Mouse (Mus musculus): ENCODE results near the gene Hist1h1c. TPM values are rescaled to one million over a fixed set of nuclear protein-coding genes. Genes with fewer than 3 reads are reported as not detected.
"Not testable (repeated sequence)": the region's sequence is repeated elsewhere in the genome, so short reads cannot be mapped to it uniquely, and the experiment has no call there.

Gene Hist1h1c
- polyA plus RNA-seq, 1 experiment: 10.8 TPM

DNA sequence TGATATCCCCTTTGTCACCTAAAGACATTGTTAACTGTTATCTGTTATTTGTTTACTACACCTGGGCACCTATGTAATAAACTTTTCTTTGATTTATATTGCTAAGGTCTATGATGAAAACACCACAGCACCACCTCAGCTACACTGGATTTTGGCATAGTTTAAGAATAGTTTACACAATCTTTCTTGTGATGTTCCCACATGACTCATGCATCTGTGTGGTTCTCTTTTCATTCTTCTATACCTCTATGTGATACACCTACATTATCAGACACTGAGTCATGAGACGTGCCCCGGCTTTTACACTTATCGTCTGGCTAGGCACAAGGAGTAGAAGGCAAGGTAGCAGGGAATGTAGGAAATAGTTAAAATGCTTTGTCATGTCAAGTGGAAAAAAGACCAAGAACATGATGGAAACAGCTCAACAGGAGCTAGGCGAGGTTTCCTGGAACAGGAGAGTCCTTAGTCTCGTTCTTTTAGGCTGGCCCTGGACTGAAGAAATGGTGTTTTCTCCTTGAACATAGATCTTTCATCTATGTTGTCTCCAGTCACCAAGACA lies 11.0 kb downstream of the Hist1h1c start:
- Histone ChIP-seq H3K9me3 (replicated peaks; ENCODE audit: control insufficient read depth, insufficient read depth, low read length, poor library complexity, severe bottlenecking) (no peaks in the 10 kb centered on the region), H3K27me3 (ENCODE audit: control insufficient read depth, insufficient read depth, low read length, poor library complexity, severe bottlenecking) (no peaks in the 10 kb centered on the region), H3K27ac (ENCODE audit: insufficient read depth, low read length) (peak overlapping the region; percentile 41), H3K36me3 (ENCODE audit: control insufficient read depth, insufficient read depth, low read length, poor library complexity, severe bottlenecking) (no peaks in the 10 kb centered on the region), H3K9ac (ENCODE audit: low read depth, poor library complexity, severe bottlenecking) (no peak overlapping the region), H3K4me1 (ENCODE audit: control insufficient read depth, insufficient read depth, low read length) (peaks cover 2% of the 10 kb centered on the region), H3K4me3 (ENCODE audit: low read depth, low read length) (no peak overlapping the region)
- TF ChIP-seq POLR2A (IDR thresholded peaks at IDR 0.05; ENCODE audit: insufficient read depth, low read length) (no peak), CTCF (IDR thresholded peaks at IDR 0.05; ENCODE audit: low read depth, low read length) (no peak), EP300 (IDR thresholded peaks at IDR 0.05; ENCODE audit: insufficient read depth, low read depth, low read length) (no peak)

GRCm38 (mm10) chr13:23750839-23751477 lies 12.3 kb downstream of the Hist1h1c start, which contains the start of gene Hist1h2ab:
Gene Hist1h2ab, plus strand, starts transcription at chr13:23751126.
- not testable (repeated sequence) for H3K9me3 ChIP-seq (replicated peaks; ENCODE audit: control insufficient read depth, insufficient read depth, low read length, poor library complexity, severe bottlenecking)
- peak within 1 kb of the TSS; percentile 95 for H3K27ac ChIP-seq (ENCODE audit: insufficient read depth, low read length)

DNA sequence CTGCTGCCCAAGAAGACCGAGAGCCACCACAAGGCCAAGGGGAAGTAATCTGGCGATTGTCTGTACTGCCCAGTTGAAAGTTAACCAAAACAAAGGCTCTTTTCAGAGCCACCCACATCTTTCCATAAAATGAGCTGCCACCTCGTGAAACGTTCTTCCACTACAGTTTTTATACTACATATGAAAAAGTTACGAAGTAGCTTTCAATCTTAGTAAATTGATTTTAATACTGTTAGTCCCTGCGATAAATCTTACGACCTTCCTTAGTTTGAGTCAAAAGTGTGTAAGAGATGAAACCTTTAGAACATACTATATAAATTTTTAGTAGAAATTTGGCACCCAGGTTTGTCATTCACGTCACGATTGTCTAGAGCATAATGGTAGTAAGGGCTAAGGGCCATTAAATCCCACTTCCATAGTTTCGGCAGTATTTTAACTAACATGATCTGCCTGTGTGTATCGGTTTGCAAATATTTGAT lies 12.9 kb downstream of the Hist1h1c start:
- Histone ChIP-seq H3K27me3 (ENCODE audit: control insufficient read depth, insufficient read depth, low read length, poor library complexity, severe bottlenecking) (no peaks in the 10 kb centered on the region), H3K9ac (ENCODE audit: low read depth, poor library complexity, severe bottlenecking) (peak overlapping the region; percentile 91), H3K36me3 (ENCODE audit: control insufficient read depth, insufficient read depth, low read length, poor library complexity, severe bottlenecking) (no peaks in the 10 kb centered on the region), H3K4me1 (ENCODE audit: control insufficient read depth, insufficient read depth, low read length) (peaks cover 2% of the 10 kb centered on the region), H3K4me3 (ENCODE audit: low read depth, low read length) (peak overlapping the region; percentile 68), H3K9me3 (replicated peaks; ENCODE audit: control insufficient read depth, insufficient read depth, low read length, poor library complexity, severe bottlenecking) (no peaks in the 10 kb centered on the region), H3K27ac (ENCODE audit: insufficient read depth, low read length) (peak overlapping the region; percentile 95)
- TF ChIP-seq EP300 (IDR thresholded peaks at IDR 0.05; ENCODE audit: insufficient read depth, low read depth, low read length): no peak
- TF ChIP-seq CTCF (IDR thresholded peaks at IDR 0.05; ENCODE audit: low read depth, low read length): no peak
- no peak for TF ChIP-seq POLR2A (IDR thresholded peaks at IDR 0.05; ENCODE audit: insufficient read depth, low read length)

More at GRCm38 (mm10) chr13:23750839-23751477, 12.3 kb downstream of the Hist1h1c start, which contains the start of gene Hist1h2ab:
- not testable (repeated sequence) for H3K27me3 ChIP-seq (ENCODE audit: control insufficient read depth, insufficient read depth, low read length, poor library complexity, severe bottlenecking); H3K36me3 ChIP-seq (ENCODE audit: control insufficient read depth, insufficient read depth, low read length, poor library complexity, severe bottlenecking); H3K4me1 ChIP-seq (ENCODE audit: control insufficient read depth, insufficient read depth, low read length)
- peak within 1 kb of the TSS; percentile 68 for H3K4me3 ChIP-seq (ENCODE audit: low read depth, low read length)
- H3K9ac ChIP-seq (ENCODE audit: low read depth, poor library complexity, severe bottlenecking): peak within 1 kb of the TSS; percentile 91
- TF ChIP-seq EP300 (IDR thresholded peaks at IDR 0.05; ENCODE audit: insufficient read depth, low read depth, low read length) (0 out of 2 replicates have a peak, but pooled peaks have one; percentile 31), POLR2A (IDR thresholded peaks at IDR 0.05; ENCODE audit: insufficient read depth, low read length) (peak; percentile 80)

- TF ChIP-seq POLR2A (IDR thresholded peaks at IDR 0.05; ENCODE audit: insufficient read depth, low read length): peak; percentile 85
- H3K27me3 ChIP-seq (ENCODE audit: control insufficient read depth, insufficient read depth, low read length, poor library complexity, severe bottlenecking); H3K4me1 ChIP-seq (ENCODE audit: control insufficient read depth, insufficient read depth, low read length); H3K36me3 ChIP-seq (ENCODE audit: control insufficient read depth, insufficient read depth, low read length, poor library complexity, severe bottlenecking); H3K9me3 ChIP-seq (replicated peaks; ENCODE audit: control insufficient read depth, insufficient read depth, low read length, poor library complexity, severe bottlenecking): not testable (repeated sequence)
- H3K9ac ChIP-seq (ENCODE audit: low read depth, poor library complexity, severe bottlenecking): peak within 1 kb of the TSS; percentile 96
- peak within 1 kb of the TSS; percentile 95 for H3K27ac ChIP-seq (ENCODE audit: insufficient read depth, low read length)
- H3K4me3 ChIP-seq (ENCODE audit: low read depth, low read length): peak within 1 kb of the TSS; percentile 81
Measured at GRCm38 (mm10) chr13:23752067-23752741, 13.6 kb downstream of the Hist1h1c start, which contains the start of gene Hist1h3b. Gene Hist1h3b, plus strand, starts transcription at chr13:23752267.

DNA sequence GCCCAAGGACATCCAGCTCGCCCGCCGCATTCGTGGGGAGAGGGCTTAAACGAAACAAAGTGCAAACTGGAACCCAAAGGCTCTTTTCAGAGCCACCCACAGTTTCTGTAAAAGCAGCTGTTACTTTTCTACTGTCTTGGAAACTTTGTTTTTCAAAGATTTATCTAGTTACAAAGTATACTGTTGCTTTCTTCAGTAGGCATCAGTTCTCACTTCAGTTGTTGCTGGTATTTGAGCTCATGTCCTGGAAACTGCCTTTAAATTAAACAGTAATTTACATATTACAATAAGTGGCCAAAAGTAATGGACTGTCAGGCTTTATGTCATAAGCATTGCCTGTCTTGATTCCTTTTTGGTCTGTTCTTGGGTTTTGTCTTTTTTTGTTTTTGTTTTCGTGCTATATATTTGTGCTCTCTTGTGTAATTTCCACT lies 14.1 kb downstream of the Hist1h1c start:
- no peaks in the 10 kb centered on the region for H3K36me3 ChIP-seq (ENCODE audit: control insufficient read depth, insufficient read depth, low read length, poor library complexity, severe bottlenecking)
- peak overlapping the region; percentile 81 for H3K4me3 ChIP-seq (ENCODE audit: low read depth, low read length)
- H3K9me3 ChIP-seq (replicated peaks; ENCODE audit: control insufficient read depth, insufficient read depth, low read length, poor library complexity, severe bottlenecking): no peaks in the 10 kb centered on the region
- peak overlapping the region; percentile 85 for H3K27ac ChIP-seq (ENCODE audit: insufficient read depth, low read length)
- TF ChIP-seq CTCF (IDR thresholded peaks at IDR 0.05; ENCODE audit: low read depth, low read length) (no peak), POLR2A (IDR thresholded peaks at IDR 0.05; ENCODE audit: insufficient read depth, low read length) (no peak), EP300 (IDR thresholded peaks at IDR 0.05; ENCODE audit: insufficient read depth, low read depth, low read length) (no peak)
- H3K27me3 ChIP-seq (ENCODE audit: control insufficient read depth, insufficient read depth, low read length, poor library complexity, severe bottlenecking): no peaks in the 10 kb centered on the region
- H3K9ac ChIP-seq (ENCODE audit: low read depth, poor library complexity, severe bottlenecking): peak overlapping the region; percentile 96
- peaks cover 2% of the 10 kb centered on the region for H3K4me1 ChIP-seq (ENCODE audit: control insufficient read depth, insufficient read depth, low read length)
